Mouse (Mus musculus) midbrain, embryonic 13.5 days (tissue): ENCODE data around the gene Tbcd. TPM values are rescaled to one million over a fixed set of nuclear protein-coding genes. Genes with fewer than 3 reads are reported as not detected.

Experiments used
- ATAC-seq: fragments of 200-750 bp; cut with Nextera tagmentation; 2 replicates; pipeline ENCODE4 v1.8.0; 2017; ENCODE audit warnings: mild to moderate bottlenecking, moderate TSS enrichment, moderate library complexity
- H3K27ac ChIP-seq: fragments of 300-500 bp; sonication (generic); 2 replicates; pipeline ENCODE4 v1.5.1; 2015; ENCODE audit warnings: inconsistent platforms, mild to moderate bottlenecking, moderate library complexity
- H3K27me3 ChIP-seq: fragments of 300-500 bp; sonication (generic); 2 replicates; pipeline ENCODE4 v1.6.1; 2015; ENCODE audit warnings: mild to moderate bottlenecking, inconsistent platforms
- H3K36me3 ChIP-seq: fragments of 300-500 bp; sonication (generic); 2 replicates; pipeline ENCODE4 v1.6.1; 2015; ENCODE audit warnings: mild to moderate bottlenecking, inconsistent platforms
- H3K4me1 ChIP-seq: fragments of 300-500 bp; sonication (generic); replicated peaks from 2 replicates; pipeline ENCODE4 v1.6.1; 2015; ENCODE audit warnings: inconsistent platforms
- H3K4me2 ChIP-seq: fragments of 300-500 bp; sonication (generic); replicated peaks from 2 replicates; pipeline ENCODE4 v1.6.1; 2015; ENCODE audit warnings: moderate library complexity, mild to moderate bottlenecking, inconsistent platforms
- H3K4me3 ChIP-seq: fragments of 300-500 bp; sonication (generic); replicated peaks from 2 replicates; pipeline ENCODE4 v1.5.1; 2015; ENCODE audit warnings: mild to moderate bottlenecking, inconsistent platforms
- H3K9ac ChIP-seq: fragments of 300-500 bp; sonication (generic); replicated peaks from 2 replicates; pipeline ENCODE4 v1.6.1; 2015; ENCODE audit warnings: mild to moderate bottlenecking, inconsistent platforms
- H3K9me3 ChIP-seq: fragments of 300-500 bp; sonication (generic); 2 replicates; pipeline ENCODE4 v1.6.1; 2016; ENCODE audit warnings: mild to moderate bottlenecking, inconsistent platforms
- WGBS: fragments of 180-500 bp; shearing (Covaris S2); methylation state at CpG from one replicate; pipeline ENCODE4 v1.1.7; 2015; 5-methylcytosine and 5-hydroxymethylcytosine counted together
- polyA plus RNA-seq: library from polyadenylated mRNA; unstranded; fragments of >200 nt; fragmentation: Nextera tagmentation; extraction: Ambion mirVana; gene quantifications from 2 replicates; pipeline ENCODE4 v1.2.1, GENCODE M21; 2015

Gene Tbcd
- 56.2 and 56.3 TPM in 2 replicates for polyA plus RNA-seq

DNA sequence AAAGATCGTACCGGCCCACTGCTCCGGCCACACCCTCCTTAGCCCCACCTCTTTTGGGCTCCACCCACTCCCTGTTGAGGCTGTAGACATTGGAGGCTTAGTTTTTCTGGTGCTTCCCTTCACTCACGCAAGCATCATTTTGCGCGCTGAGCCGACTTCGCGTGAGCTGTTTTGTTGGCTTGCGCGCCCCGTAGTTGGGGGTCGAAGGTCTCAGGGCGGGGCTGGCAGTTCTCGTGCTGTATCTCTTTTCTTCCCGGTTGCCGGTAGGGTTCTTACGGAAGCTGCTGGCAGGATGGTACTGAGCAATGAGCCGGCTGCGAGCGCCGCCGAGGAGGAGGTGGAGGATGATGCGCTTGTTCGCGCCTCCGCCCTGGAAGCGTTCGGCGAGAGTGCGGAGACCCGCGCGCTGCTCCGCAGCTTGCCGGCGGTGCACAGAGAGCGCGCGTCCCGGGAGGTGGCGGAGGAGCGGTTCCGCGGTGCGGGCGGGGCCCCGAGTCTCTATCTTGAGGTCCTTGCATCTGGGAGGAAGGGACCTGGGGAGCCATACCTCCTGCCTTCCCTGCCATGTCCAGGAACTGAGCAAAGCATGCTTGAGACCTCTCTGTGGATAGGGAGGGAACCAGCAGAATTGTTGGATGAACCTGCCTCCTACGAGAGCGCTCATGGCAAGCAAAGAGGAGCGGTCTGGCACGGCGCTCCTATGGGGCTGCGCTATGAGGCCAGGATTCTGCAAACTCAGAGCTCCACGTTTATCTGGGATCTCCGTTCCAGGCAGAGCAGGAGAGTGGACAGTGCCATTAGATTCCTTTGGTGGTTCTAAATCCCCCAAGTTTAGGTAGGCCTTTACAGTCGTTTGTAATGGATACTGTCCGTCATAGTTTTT is at the start of gene Tbcd:
Tbcd (plus strand) TSS at position 197 of the 883 bp plus-strand sequence.
- Histone ChIP-seq H3K4me1 (peaks cover 22% of the 10 kb centered on the region), H3K9me3 (no peaks in the 10 kb centered on the region), H3K4me2 (peak within 1 kb of the TSS; percentile 83), H3K27ac (peak within 1 kb of the TSS; percentile 82), H3K9ac (peak within 1 kb of the TSS; percentile 80), H3K4me3 (peak within 1 kb of the TSS; percentile 73), H3K36me3 (peaks cover 12% of the 10 kb centered on the region), H3K27me3 (no peaks in the 10 kb centered on the region)
- under 1% methylated on average over 58 of the region's 58 CpGs for WGBS
- peak; percentile 93 for ATAC-seq

- ATAC-seq: no peak
- H3K27ac ChIP-seq: no peak overlapping the region
- WGBS: 73% methylated on average over 3 of the region's 3 CpGs
Measured at GRCm38 (mm10) chr11:121407366-121408155, 44.2 kb upstream of the Tbcd start.

DNA sequence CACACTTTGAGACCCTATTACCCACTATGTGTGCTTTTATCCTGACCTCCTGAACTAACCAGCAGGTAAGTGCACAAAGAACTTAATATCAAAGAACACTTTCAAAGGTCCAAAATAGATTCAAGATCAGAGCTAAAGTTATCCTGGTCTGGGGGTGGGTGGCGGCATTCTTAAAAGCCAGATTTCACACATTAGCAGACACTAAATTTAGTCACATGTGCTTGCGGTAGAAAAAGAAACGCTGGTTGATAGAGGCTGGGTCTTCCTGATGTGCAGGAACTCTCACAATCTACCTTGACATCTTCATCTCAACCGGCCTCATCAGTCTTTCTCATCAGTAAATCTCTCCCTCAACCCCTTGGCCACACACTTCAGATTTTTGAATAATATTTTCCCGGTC is 37.0 kb upstream of the Tbcd start:
- ATAC-seq: no peak
- Histone ChIP-seq H3K9ac (no peak overlapping the region), H3K4me1 (no peaks in the 10 kb centered on the region), H3K4me2 (no peak overlapping the region), H3K27me3 (no peaks in the 10 kb centered on the region), H3K4me3 (no peak overlapping the region), H3K36me3 (no peaks in the 10 kb centered on the region), H3K27ac (no peak overlapping the region), H3K9me3 (no peaks in the 10 kb centered on the region)
- WGBS: 92% methylated on average over 5 of the region's 5 CpGs

More at GRCm38 (mm10) chr11:121407366-121408155, 44.2 kb upstream of the Tbcd start:
- Histone ChIP-seq H3K9ac (no peak overlapping the region), H3K4me2 (no peak overlapping the region), H3K4me3 (no peak overlapping the region), H3K9me3 (no peaks in the 10 kb centered on the region), H3K27me3 (no peaks in the 10 kb centered on the region), H3K4me1 (no peaks in the 10 kb centered on the region), H3K36me3 (no peaks in the 10 kb centered on the region)

GRCm38 (mm10) chr11:121415351-121415750 is 36.4 kb upstream of the Tbcd start:
- Histone ChIP-seq H3K4me1 (no peaks in the 10 kb centered on the region), H3K4me3 (no peak overlapping the region), H3K27ac (no peak overlapping the region), H3K27me3 (no peaks in the 10 kb centered on the region), H3K9ac (no peak overlapping the region), H3K36me3 (no peaks in the 10 kb centered on the region), H3K9me3 (no peaks in the 10 kb centered on the region), H3K4me2 (no peak overlapping the region)
- 86% methylated on average over 5 of the region's 5 CpGs for WGBS
- ATAC-seq: no peak

GRCm38 (mm10) chr11:121417971-121418370 is 33.8 kb upstream of the Tbcd start:
- H3K9ac ChIP-seq: no peak overlapping the region
- H3K27me3 ChIP-seq: no peaks in the 10 kb centered on the region
- peaks cover 12% of the 10 kb centered on the region for H3K4me1 ChIP-seq
- H3K36me3 ChIP-seq: no peaks in the 10 kb centered on the region
- WGBS: 84% methylated on average over 5 of the region's 5 CpGs
- H3K4me2 ChIP-seq: no peak overlapping the region
- H3K4me3 ChIP-seq: no peak overlapping the region
- no peaks in the 10 kb centered on the region for H3K9me3 ChIP-seq
- ATAC-seq: no peak
- no peak overlapping the region for H3K27ac ChIP-seq

- 58% methylated on average over 2 of the region's 2 CpGs for WGBS
Measured at GRCm38 (mm10) chr11:121418932-121419331, 32.8 kb upstream of the Tbcd start.

GRCm38 (mm10) chr11:121420379-121420778 is 31.4 kb upstream of the Tbcd start:
- Histone ChIP-seq H3K9me3 (no peaks in the 10 kb centered on the region), H3K9ac (peak overlapping the region; percentile 65; the same call in 1 of the 2 replicates), H3K4me1 (peaks cover 12% of the 10 kb centered on the region), H3K36me3 (no peaks in the 10 kb centered on the region), H3K4me2 (peak overlapping the region; percentile 83), H3K27ac (no peak overlapping the region), H3K27me3 (no peaks in the 10 kb centered on the region), H3K4me3 (peak overlapping the region; percentile 78)
- WGBS: 48% methylated on average over 5 of the region's 5 CpGs
- no peak for ATAC-seq

More at GRCm38 (mm10) chr11:121418932-121419331, 32.8 kb upstream of the Tbcd start:
- H3K9ac ChIP-seq: no peak overlapping the region
- no peak for ATAC-seq
- H3K27me3 ChIP-seq: no peaks in the 10 kb centered on the region
- no peaks in the 10 kb centered on the region for H3K9me3 ChIP-seq
- no peak overlapping the region for H3K4me2 ChIP-seq
- H3K4me3 ChIP-seq: no peak overlapping the region
- H3K36me3 ChIP-seq: no peaks in the 10 kb centered on the region
- peaks cover 12% of the 10 kb centered on the region for H3K4me1 ChIP-seq
- H3K27ac ChIP-seq: no peak overlapping the region

DNA sequence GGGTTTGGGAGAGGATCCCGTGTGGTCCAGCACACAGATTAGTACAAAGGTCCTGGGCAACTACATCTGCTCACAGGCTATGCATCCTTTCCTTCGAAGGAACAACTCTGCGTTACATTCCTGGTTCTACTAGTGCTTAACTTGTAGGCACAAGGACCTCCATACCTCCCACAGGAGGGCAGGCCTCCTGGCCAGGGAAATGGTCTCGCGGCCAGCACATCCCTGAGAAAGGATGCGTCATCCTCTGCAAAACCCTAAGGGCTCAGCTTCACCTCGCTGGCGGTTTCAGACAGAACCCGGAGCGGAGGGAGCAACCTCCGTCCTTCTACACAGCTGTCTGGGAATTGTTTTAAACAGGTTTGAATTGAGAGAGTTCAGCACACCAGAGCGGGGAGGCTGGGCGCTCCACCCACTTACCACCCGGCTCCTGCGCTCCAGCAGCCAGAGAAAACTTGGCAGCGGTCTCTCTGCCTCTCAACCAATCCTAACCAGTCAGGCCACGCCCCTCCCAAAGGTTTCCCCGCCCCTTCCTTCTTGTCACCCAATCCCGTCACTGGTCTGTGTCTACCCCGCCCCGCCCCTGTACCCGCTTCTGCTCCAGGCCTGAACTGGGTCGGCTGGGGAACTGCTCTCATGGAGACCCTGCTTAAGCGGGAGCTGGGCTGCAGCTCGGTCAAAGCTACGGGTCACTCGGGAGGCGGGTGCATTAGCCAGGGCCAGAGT is 30.8 kb upstream of the Tbcd start, which contains the start of gene Fn3krp:
Fn3krp (plus strand) TSS at position 572 of the 723 bp plus-strand sequence.
- peak within 1 kb of the TSS; percentile 78 for H3K4me3 ChIP-seq
- H3K9ac ChIP-seq: peak within 1 kb of the TSS; percentile 76
- H3K27ac ChIP-seq: peak within 1 kb of the TSS; percentile 74; the same call in 1 of the 2 replicates
- peak within 1 kb of the TSS; percentile 83 for H3K4me2 ChIP-seq
- peak; percentile 100 for ATAC-seq
- H3K9me3 ChIP-seq: no peaks in the 10 kb centered on the region
- under 1% methylated on average over 28 of the region's 28 CpGs for WGBS
- H3K36me3 ChIP-seq: no peaks in the 10 kb centered on the region
- no peaks in the 10 kb centered on the region for H3K27me3 ChIP-seq
- H3K4me1 ChIP-seq: peaks cover 12% of the 10 kb centered on the region

GRCm38 (mm10) chr11:121421553-121422173 is 30.1 kb upstream of the Tbcd start:
- Histone ChIP-seq H3K9me3 (no peaks in the 10 kb centered on the region), H3K4me1 (peaks cover 12% of the 10 kb centered on the region), H3K9ac (peak overlapping the region; percentile 76), H3K4me3 (peak overlapping the region; percentile 78), H3K4me2 (peak overlapping the region; percentile 83), H3K27me3 (no peaks in the 10 kb centered on the region), H3K36me3 (no peaks in the 10 kb centered on the region), H3K27ac (no peak overlapping the region)
- peak; percentile 82; the same call in 1 of the 2 replicates for ATAC-seq
- WGBS: 1% methylated on average over 28 of the region's 28 CpGs

DNA sequence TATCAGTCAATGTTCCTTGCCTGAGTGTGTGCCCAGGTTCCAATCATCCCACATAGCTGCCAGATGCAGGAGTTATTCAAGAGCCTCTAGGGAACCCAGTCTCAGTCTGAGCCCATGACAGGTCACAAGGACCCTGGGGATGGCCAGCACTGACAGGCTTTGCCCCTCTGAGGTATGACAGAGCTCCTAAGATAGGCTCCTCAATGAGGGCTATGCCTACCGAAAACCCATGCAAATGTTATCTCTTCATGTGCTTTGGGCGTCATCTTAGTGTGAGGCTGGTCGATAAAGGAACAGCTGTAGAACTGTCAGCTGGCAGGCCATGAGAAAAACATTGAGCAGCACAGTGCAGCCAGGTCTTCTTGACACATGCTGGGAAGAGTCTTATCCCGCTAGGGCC is 18.4 kb upstream of the Tbcd start:
- WGBS: 89% methylated on average over 4 of the region's 4 CpGs

More for the DNA sequence above, 18.4 kb upstream of the Tbcd start:
- Histone ChIP-seq H3K27ac (no peak overlapping the region), H3K36me3 (peaks cover 22% of the 10 kb centered on the region), H3K27me3 (no peaks in the 10 kb centered on the region), H3K4me1 (peaks cover 15% of the 10 kb centered on the region), H3K9me3 (no peaks in the 10 kb centered on the region), H3K9ac (no peak overlapping the region), H3K4me3 (no peak overlapping the region), H3K4me2 (0 out of 2 replicates have a peak overlapping the region, but pooled peaks have one; percentile 74)
- ATAC-seq: no peak
